Mouse (Mus musculus) MEL (cell line): ENCODE data around the gene Dip2a.

Source experiments
- CHD2 ChIP-seq: IDR thresholded peaks from 2 replicates; pipeline ENCODE4 v1.6.1; 2011; ENCODE audit warnings: low read length, improper control_type of control experiment
- CTCF ChIP-seq, 3 experiments: IDR thresholded peaks in 2 of 3; conservative IDR thresholded peaks in 1 of 3; 2 replicates each; pipeline ENCODE4 v1.5.1; 2011 to 2012; ENCODE audit warnings: low read length in 3 of 3, low read depth in 2 of 3, mild to moderate bottlenecking in 2 of 3, improper control_type of control experiment in 1 of 3, inconsistent platforms in 1 of 3, mixed read lengths in 1 of 3, moderate library complexity in 1 of 3; ENCODE audit not compliant: control insufficient read depth in 1 of 3, insufficient read depth in 1 of 3, poor library complexity in 1 of 3, severe bottlenecking in 1 of 3
- POLR2A ChIP-seq, 2 experiments: IDR thresholded peaks; 2 replicates each; pipeline ENCODE4 v1.6.1; 2011 to 2012; ENCODE audit warnings: low read length in 2 of 2, mild to moderate bottlenecking in 2 of 2, control low read depth in 1 of 2, improper control_type of control experiment in 1 of 2, low read depth in 1 of 2, moderate library complexity in 1 of 2; ENCODE audit not compliant: control insufficient read depth in 1 of 2, insufficient read depth in 1 of 2, poor library complexity in 1 of 2

DNA sequence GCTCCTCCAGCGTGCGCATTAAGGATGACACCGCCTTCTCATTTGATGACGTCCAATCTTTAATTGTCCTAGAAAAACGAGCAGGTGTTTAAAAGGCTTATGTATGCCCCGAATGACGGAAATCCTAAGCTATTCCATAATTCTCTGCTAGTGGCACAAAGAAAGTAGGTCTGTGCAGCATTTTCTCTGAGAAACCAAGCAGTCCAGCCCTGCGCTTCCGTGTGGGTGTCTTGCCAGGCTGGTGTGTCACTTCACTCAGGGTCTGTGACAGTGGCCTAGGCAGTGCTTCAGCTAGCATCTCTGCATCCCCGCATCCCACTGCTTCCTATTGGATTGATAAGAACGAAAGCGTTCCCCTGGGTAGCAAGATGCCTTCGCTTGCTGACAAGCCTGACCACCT, 23.7 kb upstream of the Dip2a start:
- TF ChIP-seq CHD2 (no peak), POLR2A (IDR thresholded peaks at IDR 0.05; ENCODE audit: control insufficient read depth in 1 of 2, insufficient read depth in 1 of 2, low read depth in 1 of 2, low read length in 2 of 2, poor library complexity in 1 of 2) (no peak), CTCF (IDR thresholded peaks at IDR 0.05 in 2 of 3, conservative IDR thresholded peaks at IDR 0.05 in 1 of 3; ENCODE audit: control insufficient read depth in 1 of 3, insufficient read depth in 1 of 3, low read depth in 2 of 3, low read length in 3 of 3, poor library complexity in 1 of 3, severe bottlenecking in 1 of 3) (no peak)
